Mouse (Mus musculus) neural tube, embryonic 11.5 days (tissue): ENCODE measurements at regions not wholly inside any gene's neighbourhood (a gene's known extent, or its start where the extent isn't known, plus 50 kb on each side); places are given as distances from the start of the nearest gene placed in this dataset.

Source experiments
- ATAC-seq: fragments of 200-750 bp; cut with Nextera tagmentation; 2 replicates; pipeline ENCODE4 v1.8.0; 2017; ENCODE audit warnings: moderate number of reproducible peaks, mild to moderate bottlenecking, moderate TSS enrichment, moderate library complexity; ENCODE audit not compliant: insufficient read depth, low FRiP score, low TSS enrichment
- DNase-seq: peaks from one replicate; pipeline ENCODE4 v3.0.0-alpha.2; 2015; ENCODE audit warnings: low spot score
- H3K27ac ChIP-seq: fragments of 300-500 bp; sonication (generic); 2 replicates; pipeline ENCODE4 v1.5.1; 2014; ENCODE audit warnings: low read depth, mild to moderate bottlenecking, low read length
- H3K27me3 ChIP-seq: fragments of 300-500 bp; sonication (generic); 2 replicates; pipeline ENCODE4 v1.6.1; 2014; ENCODE audit warnings: mild to moderate bottlenecking, low read length, mixed read lengths; ENCODE audit not compliant: control insufficient read depth, insufficient read depth
- H3K36me3 ChIP-seq: fragments of 300-500 bp; sonication (generic); 2 replicates; pipeline ENCODE4 v1.6.1; 2014; ENCODE audit warnings: mild to moderate bottlenecking, low read length, moderate library complexity, mixed read lengths; ENCODE audit not compliant: control insufficient read depth, insufficient read depth
- H3K4me1 ChIP-seq: fragments of 300-500 bp; sonication (generic); 2 replicates; pipeline ENCODE4 v1.6.1; 2014; ENCODE audit warnings: low read length, mixed read lengths; ENCODE audit not compliant: control insufficient read depth, insufficient read depth
- H3K4me2 ChIP-seq: fragments of 300-500 bp; sonication (generic); 2 replicates; pipeline ENCODE4 v1.6.1; 2014; ENCODE audit warnings: low read depth, mild to moderate bottlenecking, moderate library complexity
- H3K4me3 ChIP-seq: fragments of 300-500 bp; sonication (generic); 2 replicates; pipeline ENCODE4 v1.5.1; 2014; ENCODE audit warnings: low read depth, low read length
- H3K9ac ChIP-seq: fragments of 300-500 bp; sonication (generic); 2 replicates; pipeline ENCODE4 v1.6.1; 2014; ENCODE audit warnings: mild to moderate bottlenecking, low read length
- H3K9me3 ChIP-seq: fragments of 300-500 bp; sonication (generic); 2 replicates; pipeline ENCODE4 v1.6.1; 2016; ENCODE audit warnings: low read length; ENCODE audit not compliant: control insufficient read depth
- WGBS: fragments of 180-500 bp; shearing (Covaris S2); extraction: QIAGEN DNeasy Blood & Tissue Kit; methylation state at CpG from one replicate; pipeline ENCODE4 v1.1.7; 2014; 5-methylcytosine and 5-hydroxymethylcytosine counted together

DNA sequence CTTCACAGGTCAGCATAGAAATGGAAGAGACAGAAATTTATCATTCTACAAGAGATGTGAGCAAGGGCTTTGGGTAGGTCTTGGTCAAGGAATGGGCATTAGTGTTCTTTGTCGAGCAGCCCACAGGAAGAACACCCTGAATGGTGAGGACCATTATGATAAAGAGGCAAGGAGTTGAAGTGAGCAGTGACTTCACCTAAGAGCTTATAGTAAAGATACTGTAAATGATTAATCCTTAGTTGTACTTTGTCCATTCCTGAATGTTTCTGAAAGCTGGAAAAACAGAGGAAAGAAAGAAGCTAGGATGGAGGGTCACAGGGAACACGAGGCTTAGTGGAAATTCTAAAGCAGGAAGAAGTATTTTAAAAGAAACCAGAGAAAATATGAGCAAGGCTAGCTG is 956.9 kb downstream of the Defb40 start:
- Histone ChIP-seq H3K9ac (no peak overlapping the region), H3K9me3 (no peaks in the 10 kb centered on the region), H3K4me2 (no peak overlapping the region), H3K27ac (no peak overlapping the region), H3K27me3 (no peaks in the 10 kb centered on the region), H3K4me3 (no peak overlapping the region), H3K36me3 (no peaks in the 10 kb centered on the region), H3K4me1 (no peaks in the 10 kb centered on the region)
- ATAC-seq (no peak), DNase-seq (no peak)
- 75% methylated on average over 2 of the region's 2 CpGs for WGBS

DNA sequence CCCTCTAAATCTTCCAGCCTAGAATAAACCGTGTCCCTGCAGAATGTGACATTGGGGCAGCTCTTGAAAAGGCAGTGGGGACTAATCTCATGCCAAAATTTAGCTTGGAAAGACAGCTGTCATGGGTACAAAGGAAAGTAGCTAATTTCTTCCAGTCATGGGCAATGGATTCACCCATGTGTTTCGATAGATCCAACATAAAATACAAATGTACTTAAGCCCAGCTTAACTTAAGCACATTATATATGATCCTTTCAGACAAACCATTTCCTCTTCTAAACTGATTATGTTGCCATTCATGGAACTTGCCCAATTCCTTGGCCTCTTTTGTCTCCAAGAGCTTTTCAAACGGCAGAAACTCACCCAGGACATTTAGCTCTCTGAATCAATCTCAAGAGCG is 970.5 kb downstream of the Defb40 start:
- Histone ChIP-seq H3K4me3 (no peak overlapping the region), H3K27ac (no peak overlapping the region), H3K4me2 (no peak overlapping the region), H3K36me3 (no peaks in the 10 kb centered on the region), H3K9me3 (no peaks in the 10 kb centered on the region), H3K27me3 (no peaks in the 10 kb centered on the region), H3K4me1 (no peaks in the 10 kb centered on the region), H3K9ac (no peak overlapping the region)
- ATAC-seq, result no peak
- DNase-seq, result no peak
- WGBS, result 83% methylated on average over 4 of the region's 4 CpGs

DNA sequence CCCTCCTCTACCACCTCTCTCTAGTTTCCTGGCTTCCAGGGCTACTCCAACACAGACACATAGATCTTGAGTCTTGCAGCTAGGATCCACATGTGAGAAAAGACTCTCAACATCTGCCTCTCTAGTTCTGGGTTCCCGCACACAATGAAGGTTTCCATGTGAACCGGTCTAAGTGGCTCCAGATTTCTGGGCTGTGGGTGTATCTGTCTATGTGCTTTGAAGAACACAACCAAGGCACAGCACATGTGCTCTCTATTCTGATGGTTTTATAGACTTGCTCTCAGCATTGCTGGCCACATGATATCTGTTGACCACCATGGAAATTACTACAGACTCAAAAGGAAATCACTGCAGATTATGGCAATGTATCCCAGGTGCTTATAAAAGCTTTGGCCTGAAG is 972.4 kb downstream of the Defb40 start:
- Histone ChIP-seq H3K4me3 (no peak overlapping the region), H3K27me3 (no peaks in the 10 kb centered on the region), H3K36me3 (no peaks in the 10 kb centered on the region), H3K27ac (no peak overlapping the region), H3K9me3 (no peaks in the 10 kb centered on the region), H3K4me2 (no peak overlapping the region), H3K9ac (no peak overlapping the region), H3K4me1 (no peaks in the 10 kb centered on the region)
- 82% methylated on average over 2 of the region's 2 CpGs for WGBS
- ATAC-seq, result no peak
- no peak for DNase-seq

DNA sequence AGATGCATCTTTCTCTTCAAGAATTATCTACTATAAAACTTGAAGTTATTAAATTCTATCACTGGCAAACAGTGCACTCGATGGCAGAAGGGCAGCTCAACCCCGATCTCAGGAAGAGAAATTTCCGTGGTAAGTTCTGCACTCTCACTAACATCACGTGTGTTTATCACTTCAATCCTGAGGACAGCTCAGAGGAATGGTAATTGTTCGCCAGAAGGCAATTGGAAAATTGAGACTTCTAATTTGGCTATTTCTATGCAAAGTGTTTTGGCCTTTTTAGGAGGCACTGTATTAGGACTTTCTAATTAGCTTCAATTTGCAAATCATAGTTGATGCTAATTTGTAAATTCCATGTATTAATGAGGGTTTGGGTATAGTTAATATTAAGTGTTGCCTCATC is 977.3 kb downstream of the Defb40 start:
- H3K9ac ChIP-seq, result no peak overlapping the region
- no peak for DNase-seq
- H3K36me3 ChIP-seq, result no peaks in the 10 kb centered on the region
- no peak for ATAC-seq
- no peak overlapping the region for H3K4me3 ChIP-seq
- H3K27me3 ChIP-seq, result no peaks in the 10 kb centered on the region
- no peak overlapping the region for H3K27ac ChIP-seq
- H3K4me1 ChIP-seq, result no peaks in the 10 kb centered on the region
- 89% methylated on average over 5 of the region's 5 CpGs for WGBS
- H3K9me3 ChIP-seq, result no peaks in the 10 kb centered on the region
- no peak overlapping the region for H3K4me2 ChIP-seq

DNA sequence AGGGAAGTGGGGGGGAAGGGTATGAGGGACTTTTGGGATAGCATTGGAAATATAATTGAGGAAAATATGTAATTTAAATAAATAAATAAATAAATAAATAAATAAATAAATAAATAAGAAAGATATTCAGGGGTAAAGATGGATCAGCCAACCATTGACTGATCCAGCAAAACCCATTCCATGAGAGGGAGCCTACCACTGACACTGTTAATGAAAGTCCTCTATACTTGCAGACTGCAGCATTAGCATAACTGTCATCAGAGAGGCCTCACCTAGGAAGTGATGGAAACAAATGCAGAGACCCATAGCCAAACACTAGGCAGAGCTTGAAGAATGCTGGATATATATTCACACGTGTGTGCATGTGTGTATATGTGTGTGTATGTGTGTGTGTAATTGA is 993.3 kb downstream of the Defb40 start:
- no peaks in the 10 kb centered on the region for H3K9me3 ChIP-seq
- ATAC-seq, result no peak
- H3K36me3 ChIP-seq, result no peaks in the 10 kb centered on the region
- H3K4me3 ChIP-seq, result no peak overlapping the region
- no peak for DNase-seq
- no peak overlapping the region for H3K9ac ChIP-seq
- no peak overlapping the region for H3K4me2 ChIP-seq
- H3K27ac ChIP-seq, result no peak overlapping the region
- 91% methylated on average over 1 of the region's 1 CpGs for WGBS
- no peaks in the 10 kb centered on the region for H3K27me3 ChIP-seq
- no peaks in the 10 kb centered on the region for H3K4me1 ChIP-seq

GRCm38 (mm10) chr8:17948848-17949247 is 1029.2 kb downstream of the Defb40 start:
- Histone ChIP-seq H3K4me3 (no peak overlapping the region), H3K4me1 (no peaks in the 10 kb centered on the region), H3K36me3 (no peaks in the 10 kb centered on the region), H3K27me3 (no peaks in the 10 kb centered on the region), H3K27ac (no peak overlapping the region), H3K4me2 (no peak overlapping the region), H3K9ac (no peak overlapping the region), H3K9me3 (no peaks in the 10 kb centered on the region)
- 53% methylated on average over 1 of the region's 1 CpGs for WGBS
- DNase-seq (no peak), ATAC-seq (0 out of 2 replicates have a peak, but pooled peaks have one; percentile 53)

DNA sequence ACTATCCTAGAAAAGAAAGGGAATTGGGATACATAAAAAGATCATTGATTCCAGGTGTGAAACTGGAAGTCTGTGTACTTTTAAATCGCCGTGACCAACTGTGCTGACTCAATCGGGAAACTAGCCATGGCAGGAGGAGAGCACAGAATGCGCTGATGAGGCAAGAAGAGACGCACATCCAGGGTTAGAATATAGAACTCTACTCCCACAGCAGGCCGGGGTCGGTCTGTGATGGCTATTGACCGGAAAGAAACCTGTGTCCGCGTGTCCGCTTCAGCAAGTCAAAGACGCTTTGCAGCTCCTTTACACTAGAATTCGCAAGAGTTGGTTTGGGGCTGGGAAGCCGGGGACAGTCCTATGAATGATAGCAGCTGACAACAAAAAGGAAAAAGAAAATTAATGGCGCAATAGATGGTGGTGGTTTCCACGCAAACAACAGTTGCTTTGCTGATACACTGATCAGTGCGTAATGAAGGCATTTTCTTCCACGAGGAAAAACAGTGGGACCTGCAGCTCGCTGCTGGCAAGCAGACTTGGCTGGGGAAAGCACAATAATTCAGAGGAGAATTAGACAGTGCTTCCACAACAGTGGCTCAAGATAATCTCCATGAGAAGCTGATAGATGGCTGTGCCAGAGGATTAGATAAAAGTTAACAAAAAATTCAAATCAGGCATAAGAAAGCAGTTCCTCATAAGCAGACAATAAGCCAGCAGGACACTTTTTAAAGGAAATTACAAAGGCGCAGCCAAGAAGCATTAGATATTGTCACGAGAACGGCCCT is 1029.8 kb downstream of the Defb40 start:
- Histone ChIP-seq H3K9me3 (no peaks in the 10 kb centered on the region), H3K36me3 (no peaks in the 10 kb centered on the region), H3K27ac (no peak overlapping the region), H3K27me3 (no peaks in the 10 kb centered on the region), H3K9ac (no peak overlapping the region), H3K4me3 (no peak overlapping the region), H3K4me1 (no peaks in the 10 kb centered on the region), H3K4me2 (no peak overlapping the region)
- WGBS, result 57% methylated on average over 22 of the region's 22 CpGs
- peak; percentile 13 for DNase-seq
- ATAC-seq, result no peak; the same call in 1 of the 2 replicates

DNA sequence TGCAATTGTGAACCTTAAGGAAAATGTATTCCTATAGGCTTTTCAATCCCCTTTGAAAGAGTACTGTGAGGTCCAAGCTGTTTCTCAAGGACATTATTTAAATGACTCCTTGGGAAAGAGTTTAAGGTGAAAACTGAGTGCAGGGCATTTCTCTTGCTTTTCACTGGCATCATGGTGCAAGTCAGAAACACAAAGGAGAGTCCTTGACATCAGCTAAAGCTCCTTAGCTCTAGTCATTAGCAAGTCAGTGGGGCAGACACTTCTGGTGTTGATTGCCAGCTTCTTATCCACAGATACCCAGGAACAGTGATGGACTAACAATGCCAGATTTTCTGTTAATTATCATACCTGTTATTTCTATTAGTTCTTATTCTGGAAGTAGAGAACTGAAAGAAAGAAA is 1043.4 kb downstream of the Defb40 start:
- DNase-seq, result no peak
- no peak for ATAC-seq

DNA sequence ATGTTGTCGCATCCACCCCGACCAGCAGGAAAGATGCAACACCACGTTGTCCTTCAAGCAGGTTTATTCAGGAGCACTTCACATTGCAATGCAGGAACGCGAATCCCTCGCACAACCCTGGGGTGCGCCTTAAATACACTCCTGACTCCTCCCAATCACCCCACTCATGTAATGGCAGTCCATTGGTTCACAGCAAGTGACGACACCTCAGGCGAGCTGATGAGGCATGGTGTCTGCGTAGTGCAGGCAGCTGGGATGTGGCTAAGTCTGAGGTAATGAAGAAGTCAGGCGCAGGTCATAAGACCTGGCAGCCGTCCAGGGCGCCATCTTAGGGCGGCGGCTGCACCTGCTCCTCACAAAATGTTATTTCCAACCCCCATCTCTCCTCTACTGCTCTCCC is 1068.7 kb downstream of the Defb40 start:
- no peak for DNase-seq
- no peaks in the 10 kb centered on the region for H3K36me3 ChIP-seq
- H3K4me2 ChIP-seq, result no peak overlapping the region
- WGBS, result 89% methylated on average over 15 of the region's 15 CpGs
- H3K4me1 ChIP-seq, result no peaks in the 10 kb centered on the region
- no peak overlapping the region for H3K4me3 ChIP-seq
- no peaks in the 10 kb centered on the region for H3K27me3 ChIP-seq
- no peaks in the 10 kb centered on the region for H3K9me3 ChIP-seq
- H3K27ac ChIP-seq, result no peak overlapping the region
- ATAC-seq, result no peak
- no peak overlapping the region for H3K9ac ChIP-seq

More for the DNA sequence above, 1043.4 kb downstream of the Defb40 start:
- H3K4me3 ChIP-seq, result no peak overlapping the region
- H3K9me3 ChIP-seq, result no peaks in the 10 kb centered on the region
- H3K36me3 ChIP-seq, result no peaks in the 10 kb centered on the region
- no peak overlapping the region for H3K9ac ChIP-seq
- H3K27me3 ChIP-seq, result no peaks in the 10 kb centered on the region
- no peak overlapping the region for H3K4me2 ChIP-seq
- no peaks in the 10 kb centered on the region for H3K4me1 ChIP-seq
- no peak overlapping the region for H3K27ac ChIP-seq
